ENCODE assay signal across 9 mouse cellular contexts in genomic region chr7:141315974-141316373, GRCm38 (mm10). TPM values are rescaled to one million over a fixed set of nuclear protein-coding genes. Genes with fewer than 3 reads are reported as not detected.
DNase-seq lines count a peak whose midpoint lies in the region; ATAC-seq and TF ChIP-seq lines count a peak whose summit lies in the region.
"Had no signal": no experiment of that assay in that cellular context is flagged by ENCODE, and none has a peak within 500 bp of the region (broad histone marks: within the 10 kb centered on the region; RNA-seq: fewer than 3 reads in every experiment).

No protein-coding gene starts in this region.

- no peak for TF ChIP-seq POLR2A in cerebellum, adult 2 months (IDR thresholded peaks at IDR 0.05; ENCODE audit: borderline replicate concordance, insufficient read depth, low read length)
- no peak for TF ChIP-seq POLR2A in embryonic fibroblast, embryonic 13.5 days (IDR thresholded peaks at IDR 0.05; ENCODE audit: low read depth, low read length)

- ATAC-seq in limb, embryonic 11.5 days (ENCODE audit: insufficient number of reproducible peaks, low FRiP score, low TSS enrichment, low read depth), result no peak
- ATAC-seq in liver, embryonic 14.5 days (ENCODE audit: insufficient read depth), result no peak; the same call in 1 of the 2 replicates
- ATAC-seq in stomach, embryonic 15.5 days (ENCODE audit: insufficient read depth, low FRiP score, low read depth), result 0 out of 2 replicates have a peak, but pooled peaks have one; percentile 31
- ATAC-seq in forebrain, embryonic 11.5 days (replicated peaks; ENCODE audit: low FRiP score), result no peak

- peak in 1 of 2 experiments; percentile 52 for DNase-seq in cerebellum, adult 2 months
- no peak for DNase-seq in cerebellum, adult 8-10 months
- DNase-seq in limb, embryonic 11.5 days (ENCODE audit: low spot score), result peak; percentile 36
- DNase-seq in limb, embryonic 10.5 days (ENCODE audit: low spot score), result no peak
- DNase-seq in liver, embryonic 14.5 days (ENCODE audit: low read depth in 3 of 3, low spot score in 3 of 3), result no peak
- DNase-seq in forebrain, embryonic 11.5 days (ENCODE audit: low spot score), result no peak

- TF ChIP-seq EP300 in liver, embryonic 14.5 days (IDR thresholded peaks at IDR 0.05; ENCODE audit: low read depth), result no peak

- H3K4me2 ChIP-seq in limb, embryonic 11.5 days (ENCODE audit: low read depth, severe bottlenecking), result no peak overlapping the region
- H3K4me2 ChIP-seq in liver, embryonic 14.5 days (ENCODE audit: low read depth), result no peak overlapping the region
- no peak overlapping the region for H3K4me2 ChIP-seq in stomach, embryonic 15.5 days
- no peak overlapping the region for H3K4me2 ChIP-seq in forebrain, embryonic 11.5 days (ENCODE audit: low read depth, low read length, severe bottlenecking)

- H3K27me3 ChIP-seq in cerebellum, adult 2 months (ENCODE audit: control insufficient read depth, insufficient read depth, low read length), result no peaks in the 10 kb centered on the region
- no peaks in the 10 kb centered on the region for H3K27me3 ChIP-seq in limb, embryonic 11.5 days (ENCODE audit: control insufficient read depth, insufficient read depth, low read length)
- H3K27me3 ChIP-seq in limb, embryonic 10.5 days (ENCODE audit: low read depth, poor library complexity, severe bottlenecking), result no peaks in the 10 kb centered on the region
- no peaks in the 10 kb centered on the region for H3K27me3 ChIP-seq in liver, embryonic 14.5 days (ENCODE audit: control insufficient read depth, insufficient read depth, low read length)
- no peaks in the 10 kb centered on the region for H3K27me3 ChIP-seq in stomach, embryonic 15.5 days (replicated peaks)
- no peaks in the 10 kb centered on the region for H3K27me3 ChIP-seq in forebrain, embryonic 11.5 days (ENCODE audit: control insufficient read depth, insufficient read depth, low read length)

- peaks cover 39% of the 10 kb centered on the region for H3K36me3 ChIP-seq in limb, embryonic 11.5 days (ENCODE audit: control insufficient read depth, insufficient read depth, low read length)
- peaks cover 100% of the 10 kb centered on the region for H3K36me3 ChIP-seq in limb, embryonic 10.5 days
- H3K36me3 ChIP-seq in liver, embryonic 14.5 days (replicated peaks; ENCODE audit: control insufficient read depth, insufficient read depth, low read depth), result peaks cover 62% of the 10 kb centered on the region
- H3K36me3 ChIP-seq in stomach, embryonic 15.5 days, result peaks cover 65% of the 10 kb centered on the region
- H3K36me3 ChIP-seq in forebrain, embryonic 11.5 days (ENCODE audit: control insufficient read depth, insufficient read depth, low read length), result peaks cover 9% of the 10 kb centered on the region; the same call in 1 of the 2 replicates

- H3K9ac ChIP-seq in limb, embryonic 11.5 days (ENCODE audit: low read length), result no peak overlapping the region
- no peak overlapping the region for H3K9ac ChIP-seq in liver, embryonic 14.5 days (replicated peaks)
- no peak overlapping the region for H3K9ac ChIP-seq in stomach, embryonic 15.5 days
- H3K9ac ChIP-seq in forebrain, embryonic 11.5 days (ENCODE audit: low read length), result no peak overlapping the region

- no peaks in the 10 kb centered on the region for H3K9me3 ChIP-seq in limb, embryonic 11.5 days (ENCODE audit: control insufficient read depth, low read length)
- no peaks in the 10 kb centered on the region for H3K9me3 ChIP-seq in limb, embryonic 10.5 days (replicated peaks)
- H3K9me3 ChIP-seq in liver, embryonic 14.5 days (ENCODE audit: control insufficient read depth, low read length), result no peaks in the 10 kb centered on the region
- no peaks in the 10 kb centered on the region for H3K9me3 ChIP-seq in stomach, embryonic 15.5 days
- no peaks in the 10 kb centered on the region for H3K9me3 ChIP-seq in forebrain, embryonic 11.5 days (ENCODE audit: control insufficient read depth, low read length)

- H3K27ac ChIP-seq in cerebellum, adult 2 months (ENCODE audit: insufficient read depth, low read length), result no peak overlapping the region
- no peak overlapping the region for H3K27ac ChIP-seq in limb, embryonic 11.5 days (replicated peaks; ENCODE audit: low read depth, low read length)
- no peak overlapping the region for H3K27ac ChIP-seq in limb, embryonic 10.5 days
- no peak overlapping the region for H3K27ac ChIP-seq in embryonic fibroblast, embryonic 13.5 days (ENCODE audit: insufficient read depth, low read length)
- no peak overlapping the region for H3K27ac ChIP-seq in liver, embryonic 14.5 days
- H3K27ac ChIP-seq in stomach, embryonic 15.5 days, result no peak overlapping the region
- no peak overlapping the region for H3K27ac ChIP-seq in forebrain, embryonic 11.5 days (ENCODE audit: low read depth, low read length)

- WGBS in cerebellum, adult 2 months, result 77% methylated on average over 5 of the region's 5 CpGs
- 84% methylated on average over 5 of the region's 5 CpGs for WGBS in limb, embryonic 11.5 days
- WGBS in limb, embryonic 10.5 days, result 81% methylated on average over 5 of the region's 5 CpGs
- WGBS in liver, embryonic 14.5 days (ENCODE audit: insufficient replicate concordance), result 73% methylated on average over 5 of the region's 5 CpGs
- 75% methylated on average over 5 of the region's 5 CpGs for WGBS in stomach, embryonic 15.5 days
- 77% methylated on average over 5 of the region's 5 CpGs for WGBS in forebrain, embryonic 11.5 days

- no peak overlapping the region for H3K4me3 ChIP-seq in cerebellum, adult 2 months (replicated peaks; ENCODE audit: insufficient read depth, low read depth, low read length)
- H3K4me3 ChIP-seq in limb, embryonic 11.5 days (ENCODE audit: low read depth, low read length), result no peak overlapping the region
- H3K4me3 ChIP-seq in limb, embryonic 10.5 days, result no peak overlapping the region
- no peak overlapping the region for H3K4me3 ChIP-seq in embryonic fibroblast, embryonic 13.5 days (ENCODE audit: insufficient read depth, low read length)
- no peak overlapping the region for H3K4me3 ChIP-seq in liver, embryonic 14.5 days (ENCODE audit: insufficient read depth in 1 of 2, low read depth in 2 of 2, low read length in 2 of 2)
- H3K4me3 ChIP-seq in stomach, embryonic 15.5 days (replicated peaks), result no peak overlapping the region
- no peak overlapping the region for H3K4me3 ChIP-seq in forebrain, embryonic 11.5 days (ENCODE audit: low read depth, low read length)

- peak; percentile 55 for TF ChIP-seq CTCF in cerebellum, adult 2 months (IDR thresholded peaks at IDR 0.05; ENCODE audit: borderline replicate concordance, insufficient read depth, low read depth, low read length)
- TF ChIP-seq CTCF in embryonic fibroblast, embryonic 13.5 days (IDR thresholded peaks at IDR 0.05; ENCODE audit: borderline replicate concordance, insufficient read depth, low read length), result peak; percentile 26; the same call in 1 of the 2 replicates
- peak; percentile 74 for TF ChIP-seq CTCF in liver, embryonic 14.5 days (IDR thresholded peaks at IDR 0.05; ENCODE audit: low read depth)

- H3K4me1 ChIP-seq in cerebellum, adult 2 months (ENCODE audit: control insufficient read depth, insufficient read depth, low read length), result no peaks in the 10 kb centered on the region
- H3K4me1 ChIP-seq in limb, embryonic 11.5 days (ENCODE audit: control insufficient read depth, insufficient read depth, low read length), result no peaks in the 10 kb centered on the region
- H3K4me1 ChIP-seq in limb, embryonic 10.5 days, result no peaks in the 10 kb centered on the region
- 0 out of 2 replicates have a peak, but pooled peaks cover 4% of the 10 kb centered on the region for H3K4me1 ChIP-seq in embryonic fibroblast, embryonic 13.5 days (ENCODE audit: control insufficient read depth, insufficient read depth, low read length)
- H3K4me1 ChIP-seq in liver, embryonic 14.5 days (replicated peaks; ENCODE audit: control insufficient read depth in 2 of 2, insufficient read depth in 2 of 2, low read length in 1 of 2), result no peaks in the 10 kb centered on the region
- no peaks in the 10 kb centered on the region for H3K4me1 ChIP-seq in stomach, embryonic 15.5 days
- no peaks in the 10 kb centered on the region for H3K4me1 ChIP-seq in forebrain, embryonic 11.5 days (replicated peaks; ENCODE audit: control insufficient read depth, insufficient read depth, low read length)

RNA-seq across cellular contexts. Expression of gene Deaf1, which starts 11.5 kb away (rescaled TPM):
- 47.5 and 49.3 TPM in 2 replicates for polyA plus RNA-seq in cerebellum, adult 2 months (2012; rRNA removed)
- polyA plus RNA-seq in limb, embryonic 11.5 days (2014; fragmentation: Nextera tagmentation; extraction: Ambion mirVana), result 59.3 and 64.6 TPM in 2 replicates
- polyA plus RNA-seq in limb, embryonic 10.5 days (2016; fragmentation: Nextera tagmentation; extraction: Ambion mirVana), result 44.1 and 59.5 TPM in 2 replicates
- 30.5 and 37.2 TPM in 2 replicates for polyA plus RNA-seq in embryonic fibroblast, embryonic 13.5 days (2011; ENCODE audit: insufficient read length, low read depth, missing spikeins)
- 6.9 and 7.8 TPM in 2 replicates for polyA plus RNA-seq in liver, embryonic 14.5 days (2012; rRNA removed)
- polyA plus RNA-seq in liver, embryonic 14.5 days (2014; fragmentation: Nextera tagmentation; extraction: Ambion mirVana), result 11.1 and 13.6 TPM in 2 replicates
- polyA plus RNA-seq in stomach, embryonic 15.5 days (2015; fragmentation: Nextera tagmentation; extraction: Ambion mirVana), result 66.9 and 70.8 TPM in 2 replicates
- polyA plus RNA-seq in forebrain, embryonic 11.5 days (2014; fragmentation: Nextera tagmentation; extraction: Ambion mirVana), result 74.2 and 80.8 TPM in 2 replicates

RNA-seq across cellular contexts. Expression of gene Tmem80, which starts 11.6 kb away (rescaled TPM):
- polyA plus RNA-seq in cerebellum, adult 2 months (2012; rRNA removed), result 66.7 and 68.3 TPM in 2 replicates
- 29.5 and 30.2 TPM in 2 replicates for polyA plus RNA-seq in limb, embryonic 11.5 days (2014; fragmentation: Nextera tagmentation; extraction: Ambion mirVana)
- polyA plus RNA-seq in limb, embryonic 10.5 days (2016; fragmentation: Nextera tagmentation; extraction: Ambion mirVana), result 42.9 and 46.1 TPM in 2 replicates
- 24.6 and 25.4 TPM in 2 replicates for polyA plus RNA-seq in embryonic fibroblast, embryonic 13.5 days (2011; ENCODE audit: insufficient read length, low read depth, missing spikeins)
- polyA plus RNA-seq in liver, embryonic 14.5 days (2012; rRNA removed), result 10.7 and 13.6 TPM in 2 replicates
- 11.3 and 13.0 TPM in 2 replicates for polyA plus RNA-seq in liver, embryonic 14.5 days (2014; fragmentation: Nextera tagmentation; extraction: Ambion mirVana)
- 39.3 and 40.6 TPM in 2 replicates for polyA plus RNA-seq in stomach, embryonic 15.5 days (2015; fragmentation: Nextera tagmentation; extraction: Ambion mirVana)
- polyA plus RNA-seq in forebrain, embryonic 11.5 days (2014; fragmentation: Nextera tagmentation; extraction: Ambion mirVana), result 33.2 and 33.5 TPM in 2 replicates

RNA-seq across cellular contexts. Expression of gene Eps8l2, which starts 22.7 kb away (rescaled TPM):
- 77.3 and 90.4 TPM in 2 replicates for polyA plus RNA-seq in cerebellum, adult 2 months (2012; rRNA removed)
- polyA plus RNA-seq in limb, embryonic 11.5 days (2014; fragmentation: Nextera tagmentation; extraction: Ambion mirVana), result 2.6 and 2.8 TPM in 2 replicates
- 3.4 and 5.0 TPM in 2 replicates for polyA plus RNA-seq in limb, embryonic 10.5 days (2016; fragmentation: Nextera tagmentation; extraction: Ambion mirVana)
- polyA plus RNA-seq in embryonic fibroblast, embryonic 13.5 days (2011; ENCODE audit: insufficient read length, low read depth, missing spikeins), result 4.2 and 9.1 TPM in 2 replicates
- polyA plus RNA-seq in liver, embryonic 14.5 days (2012; rRNA removed), result 7.9 and 8.3 TPM in 2 replicates
- 6.6 and 7.7 TPM in 2 replicates for polyA plus RNA-seq in liver, embryonic 14.5 days (2014; fragmentation: Nextera tagmentation; extraction: Ambion mirVana)
- 59.6 and 59.7 TPM in 2 replicates for polyA plus RNA-seq in stomach, embryonic 15.5 days (2015; fragmentation: Nextera tagmentation; extraction: Ambion mirVana)
- 2.5 and 3.3 TPM in 2 replicates for polyA plus RNA-seq in forebrain, embryonic 11.5 days (2014; fragmentation: Nextera tagmentation; extraction: Ambion mirVana)

RNA-seq across cellular contexts. Expression of gene Drd4, which starts 24.2 kb away (rescaled TPM):
- polyA plus RNA-seq in cerebellum, adult 2 months (2012; rRNA removed), result 0.49 and 0.76 TPM in 2 replicates
- polyA plus RNA-seq in limb, embryonic 11.5 days (2014; fragmentation: Nextera tagmentation; extraction: Ambion mirVana), result 0.45 and 0.47 TPM in 2 replicates
- 0.68 and 0.93 TPM in 2 replicates for polyA plus RNA-seq in limb, embryonic 10.5 days (2016; fragmentation: Nextera tagmentation; extraction: Ambion mirVana)
- polyA plus RNA-seq in embryonic fibroblast, embryonic 13.5 days (2011; ENCODE audit: insufficient read length, low read depth, missing spikeins), result 0.28 TPM in 1 of 2 replicates, not detected in the other
- not detected in 2 replicates for polyA plus RNA-seq in liver, embryonic 14.5 days (2012; rRNA removed)
- polyA plus RNA-seq in liver, embryonic 14.5 days (2014; fragmentation: Nextera tagmentation; extraction: Ambion mirVana), result not detected in 2 replicates
- 0.19 and 0.28 TPM in 2 replicates for polyA plus RNA-seq in stomach, embryonic 15.5 days (2015; fragmentation: Nextera tagmentation; extraction: Ambion mirVana)
- polyA plus RNA-seq in forebrain, embryonic 11.5 days (2014; fragmentation: Nextera tagmentation; extraction: Ambion mirVana), result 0.24 and 0.43 TPM in 2 replicates
- polyA plus RNA-seq: heart, embryonic 14.5 days had no signal

RNA-seq across cellular contexts. Expression of gene Sct, which starts 37.0 kb away (rescaled TPM):
- 0.70 and 1.0 TPM in 2 replicates for polyA plus RNA-seq in cerebellum, adult 2 months (2012; rRNA removed)
- 10.2 TPM in 2 replicates for polyA plus RNA-seq in limb, embryonic 11.5 days (2014; fragmentation: Nextera tagmentation; extraction: Ambion mirVana)
- polyA plus RNA-seq in limb, embryonic 10.5 days (2016; fragmentation: Nextera tagmentation; extraction: Ambion mirVana), result 9.7 and 11.3 TPM in 2 replicates
- polyA plus RNA-seq in embryonic fibroblast, embryonic 13.5 days (2011; ENCODE audit: insufficient read length, low read depth, missing spikeins), result not detected in 2 replicates
- 0.16 TPM in 1 of 2 replicates, not detected in the other for polyA plus RNA-seq in liver, embryonic 14.5 days (2012; rRNA removed)
- polyA plus RNA-seq in liver, embryonic 14.5 days (2014; fragmentation: Nextera tagmentation; extraction: Ambion mirVana), result 0.22 and 0.30 TPM in 2 replicates
- polyA plus RNA-seq in stomach, embryonic 15.5 days (2015; fragmentation: Nextera tagmentation; extraction: Ambion mirVana), result 44.2 and 48.8 TPM in 2 replicates
- 2.5 TPM in 2 replicates for polyA plus RNA-seq in forebrain, embryonic 11.5 days (2014; fragmentation: Nextera tagmentation; extraction: Ambion mirVana)
